Mouse (Mus musculus) lung, embryonic 14.5 days (tissue): ENCODE measurements around the gene Lmod3. TPM values are rescaled to one million over a fixed set of nuclear protein-coding genes. Genes with fewer than 3 reads are reported as not detected.

ENCODE experiments used
- ATAC-seq: fragments of 200-750 bp; cut with Nextera tagmentation; 2 replicates; pipeline ENCODE4 v1.8.0; 2017; ENCODE audit warnings: mild to moderate bottlenecking, moderate TSS enrichment, moderate library complexity; ENCODE audit not compliant: insufficient read depth
- DNase-seq: peaks from one replicate; pipeline ENCODE4 v3.0.0-alpha.2; 2015
- H3K27ac ChIP-seq: fragments of 300-500 bp; sonication (generic); 2 replicates; pipeline ENCODE4 v1.5.1; 2014; ENCODE audit warnings: low read depth, mild to moderate bottlenecking, moderate library complexity
- H3K27me3 ChIP-seq: fragments of 300-500 bp; sonication (generic); 2 replicates; pipeline ENCODE4 v1.6.1; 2014; ENCODE audit warnings: low read length, control low read depth; ENCODE audit not compliant: insufficient read depth
- H3K36me3 ChIP-seq: fragments of 300-500 bp; sonication (generic); 2 replicates; pipeline ENCODE4 v1.6.1; 2014; ENCODE audit warnings: control low read depth; ENCODE audit not compliant: insufficient read depth
- H3K4me1 ChIP-seq: fragments of 300-500 bp; sonication (generic); 2 replicates; pipeline ENCODE4 v1.6.1; 2014; ENCODE audit warnings: antibody characterized with exemption, control low read depth; ENCODE audit not compliant: insufficient read depth
- H3K4me2 ChIP-seq: fragments of 300-500 bp; sonication (generic); 2 replicates; pipeline ENCODE4 v1.6.1; 2014; ENCODE audit warnings: mild to moderate bottlenecking
- H3K4me3 ChIP-seq: fragments of 300-500 bp; sonication (generic); 2 replicates; pipeline ENCODE4 v1.5.1; 2014; ENCODE audit warnings: low read depth, low read length
- H3K9ac ChIP-seq: fragments of 300-500 bp; sonication (generic); 2 replicates; pipeline ENCODE4 v1.6.1; 2014
- H3K9me3 ChIP-seq: fragments of 300-500 bp; sonication (generic); 2 replicates; pipeline ENCODE4 v1.6.1; 2016; ENCODE audit warnings: low read depth, low read length, control low read depth
- CTCF ChIP-seq: IDR thresholded peaks from 2 replicates; pipeline ENCODE4 v1.5.1; 2016; ENCODE audit warnings: antibody characterized with exemption, low read depth
- WGBS: fragments of 180-500 bp; shearing (Covaris S2); extraction: QIAGEN DNeasy Blood & Tissue Kit; methylation state at CpG from one replicate; pipeline ENCODE4 v1.1.7; 2014; 5-methylcytosine and 5-hydroxymethylcytosine counted together
- polyA plus RNA-seq: library from polyadenylated mRNA; unstranded; fragments of >200 nt; fragmentation: Nextera tagmentation; extraction: Ambion mirVana; gene quantifications from 2 replicates; pipeline ENCODE4 v1.2.1, GENCODE M21; 2014

Lmod3 gene
- polyA plus RNA-seq, 1 experiment from 2014 or later: 0.11 TPM

GRCm38 (mm10) chr6:97293667-97294569, 41.4 kb upstream of the Lmod3 start:
- 71% methylated on average over 12 of the region's 12 CpGs for WGBS
- no peaks in the 10 kb centered on the region; the same call in 1 of the 2 replicates for H3K4me1 ChIP-seq
- no peaks in the 10 kb centered on the region for H3K27me3 ChIP-seq
- peak; percentile 53; the same call in 1 of the 2 replicates for ATAC-seq
- no peak overlapping the region for H3K4me3 ChIP-seq
- H3K27ac ChIP-seq: peak overlapping the region; percentile 82
- no peaks in the 10 kb centered on the region for H3K9me3 ChIP-seq
- H3K36me3 ChIP-seq: peaks cover 31% of the 10 kb centered on the region
- H3K4me2 ChIP-seq: no peak overlapping the region
- no peak for DNase-seq
- TF ChIP-seq CTCF: no peak
- H3K9ac ChIP-seq: no peak overlapping the region

GRCm38 (mm10) chr6:97292894-97293293, 40.3 kb upstream of the Lmod3 start:
- WGBS: 55% methylated on average over 5 of the region's 5 CpGs
- Histone ChIP-seq H3K4me2 (no peak overlapping the region), H3K9me3 (no peaks in the 10 kb centered on the region), H3K4me3 (no peak overlapping the region), H3K36me3 (peaks cover 31% of the 10 kb centered on the region), H3K27ac (peak overlapping the region; percentile 51; the same call in 1 of the 2 replicates), H3K4me1 (no peaks in the 10 kb centered on the region; the same call in 1 of the 2 replicates), H3K9ac (no peak overlapping the region), H3K27me3 (no peaks in the 10 kb centered on the region)
- no peak for ATAC-seq
- no peak for DNase-seq
- no peak for TF ChIP-seq CTCF

GRCm38 (mm10) chr6:97292096-97292495, 39.5 kb upstream of the Lmod3 start:
- H3K9ac ChIP-seq: no peak overlapping the region
- no peak for ATAC-seq
- no peaks in the 10 kb centered on the region for H3K9me3 ChIP-seq
- H3K4me1 ChIP-seq: no peaks in the 10 kb centered on the region; the same call in 1 of the 2 replicates
- H3K4me2 ChIP-seq: no peak overlapping the region
- no peak overlapping the region for H3K27ac ChIP-seq
- 73% methylated on average over 3 of the region's 3 CpGs for WGBS
- DNase-seq: no peak
- peaks cover 36% of the 10 kb centered on the region for H3K36me3 ChIP-seq
- no peak overlapping the region for H3K4me3 ChIP-seq
- TF ChIP-seq CTCF: no peak
- no peaks in the 10 kb centered on the region for H3K27me3 ChIP-seq

- no peaks in the 10 kb centered on the region; the same call in 1 of the 2 replicates for H3K4me1 ChIP-seq
- H3K4me3 ChIP-seq: no peak overlapping the region
- H3K36me3 ChIP-seq: peaks cover 34% of the 10 kb centered on the region
- TF ChIP-seq CTCF: no peak
- WGBS: 67% methylated on average over 21 of the region's 21 CpGs
- H3K9me3 ChIP-seq: no peaks in the 10 kb centered on the region
- H3K4me2 ChIP-seq: no peak overlapping the region
- peak overlapping the region; percentile 5; the same call in 1 of the 2 replicates for H3K27ac ChIP-seq
- ATAC-seq (no peak), DNase-seq (no peak)
- no peaks in the 10 kb centered on the region for H3K27me3 ChIP-seq
- H3K9ac ChIP-seq: no peak overlapping the region
These were observed 38.8 kb upstream of the Lmod3 start for GRCm38 (mm10) chr6:97291159-97291908.

GRCm38 (mm10) chr6:97290687-97291086, 38.1 kb upstream of the Lmod3 start:
- peak overlapping the region; percentile 5; the same call in 1 of the 2 replicates for H3K27ac ChIP-seq
- no peak for TF ChIP-seq CTCF
- no peaks in the 10 kb centered on the region for H3K9me3 ChIP-seq
- H3K36me3 ChIP-seq: peaks cover 31% of the 10 kb centered on the region
- ATAC-seq: no peak
- no peak overlapping the region for H3K9ac ChIP-seq
- H3K4me3 ChIP-seq: no peak overlapping the region
- no peaks in the 10 kb centered on the region for H3K27me3 ChIP-seq
- 33% methylated on average over 3 of the region's 3 CpGs for WGBS
- no peak for DNase-seq
- no peaks in the 10 kb centered on the region; the same call in 1 of the 2 replicates for H3K4me1 ChIP-seq
- no peak overlapping the region for H3K4me2 ChIP-seq

GRCm38 (mm10) chr6:97289838-97290237, 37.3 kb upstream of the Lmod3 start:
- no peaks in the 10 kb centered on the region for H3K9me3 ChIP-seq
- H3K27me3 ChIP-seq: no peaks in the 10 kb centered on the region
- H3K36me3 ChIP-seq: peaks cover 24% of the 10 kb centered on the region; the same call in 1 of the 2 replicates
- WGBS: 88% methylated on average over 4 of the region's 4 CpGs
- no peak overlapping the region for H3K27ac ChIP-seq
- no peak for TF ChIP-seq CTCF
- DNase-seq (no peak), ATAC-seq (no peak)
- no peak overlapping the region for H3K9ac ChIP-seq
- no peak overlapping the region for H3K4me3 ChIP-seq
- no peak overlapping the region for H3K4me2 ChIP-seq
- no peaks in the 10 kb centered on the region; the same call in 1 of the 2 replicates for H3K4me1 ChIP-seq

- Histone ChIP-seq H3K9me3 (no peaks in the 10 kb centered on the region), H3K27me3 (no peaks in the 10 kb centered on the region), H3K36me3 (peaks cover 24% of the 10 kb centered on the region; the same call in 1 of the 2 replicates), H3K4me2 (no peak overlapping the region), H3K4me1 (no peaks in the 10 kb centered on the region; the same call in 1 of the 2 replicates), H3K9ac (no peak overlapping the region), H3K27ac (no peak overlapping the region; the same call in 1 of the 2 replicates), H3K4me3 (no peak overlapping the region)
- TF ChIP-seq CTCF: no peak
- ATAC-seq: no peak
- no peak for DNase-seq
- WGBS: 51% methylated on average over 10 of the region's 10 CpGs
These were observed 36.8 kb upstream of the Lmod3 start for GRCm38 (mm10) chr6:97289316-97289820.
